Mouse (Mus musculus): ENCODE measurements around the gene Gm3045.
A peak's percentile ranks its signal among the peaks of the same experiment; 100 is the strongest.

Gm3045 gene

GRCm38 (mm10) chr13:56438211-56439075 lies 12.0 kb downstream of the Gm3045 start, which contains the start of gene Slc25a48:
Gene Slc25a48, plus strand, starts transcription at chr13:56438355.
- DNase-seq (ENCODE audit: low read depth, low spot score) = no peak

- no peak for DNase-seq (ENCODE audit: low read depth, low spot score)
These were observed 17.0 kb downstream of the Gm3045 start for GRCm38 (mm10) chr13:56443411-56443810.

DNA sequence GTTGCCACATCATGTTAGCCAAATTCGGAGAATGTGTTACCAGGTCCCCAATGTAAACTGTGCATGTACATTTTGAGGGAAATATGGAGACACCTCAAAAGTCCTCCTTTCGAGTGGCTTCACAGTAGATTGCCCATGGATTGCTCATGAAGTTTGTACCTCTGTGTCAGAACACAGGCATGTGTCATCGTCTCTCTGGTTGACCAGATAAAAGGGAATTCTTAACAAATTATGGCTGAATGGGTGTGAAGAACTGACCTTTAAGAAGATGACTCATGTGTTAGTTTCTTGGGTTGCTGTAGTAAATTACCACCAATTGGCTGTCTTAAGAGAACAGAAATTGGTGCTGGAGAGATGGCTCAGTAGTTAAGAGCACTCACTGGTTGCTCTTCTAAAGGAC lies 17.7 kb downstream of the Gm3045 start:
- DNase-seq (ENCODE audit: low read depth, low spot score) = no peak

GRCm38 (mm10) chr13:56444996-56445395 lies 18.6 kb downstream of the Gm3045 start:
- no peak for DNase-seq (ENCODE audit: low read depth, low spot score)

- DNase-seq (ENCODE audit: low read depth, low spot score) = no peak
These were observed 23.0 kb downstream of the Gm3045 start for GRCm38 (mm10) chr13:56449239-56450030.

- DNase-seq (ENCODE audit: low read depth, low spot score) = no peak
These were observed 23.6 kb downstream of the Gm3045 start for GRCm38 (mm10) chr13:56450035-56450434.

GRCm38 (mm10) chr13:56458001-56458400 lies 31.6 kb downstream of the Gm3045 start:
- DNase-seq (ENCODE audit: low read depth, low spot score) = no peak

GRCm38 (mm10) chr13:56461460-56461859 lies 35.1 kb downstream of the Gm3045 start:
- no peak for DNase-seq (ENCODE audit: low read depth, low spot score)

DNA sequence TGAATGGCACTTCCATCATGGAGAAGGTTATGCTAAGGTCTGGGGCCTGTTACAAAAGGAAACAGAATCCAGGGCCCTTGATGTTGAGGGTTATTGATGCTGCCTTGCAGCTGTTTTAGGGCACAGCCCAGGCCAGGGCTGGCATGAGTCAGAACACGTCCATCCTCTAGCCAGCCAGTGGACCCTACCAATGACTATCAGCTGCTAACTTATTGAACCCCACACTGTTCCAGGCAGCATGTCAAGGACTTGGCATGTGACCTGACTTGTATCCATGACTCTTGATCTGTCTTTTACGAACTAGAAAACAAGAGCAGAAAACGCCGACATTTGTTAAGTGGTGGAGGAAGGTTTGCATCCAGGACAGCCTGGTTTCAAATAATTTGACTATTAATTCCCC lies 36.4 kb downstream of the Gm3045 start:
- no peak for DNase-seq (ENCODE audit: low read depth, low spot score)

DNA sequence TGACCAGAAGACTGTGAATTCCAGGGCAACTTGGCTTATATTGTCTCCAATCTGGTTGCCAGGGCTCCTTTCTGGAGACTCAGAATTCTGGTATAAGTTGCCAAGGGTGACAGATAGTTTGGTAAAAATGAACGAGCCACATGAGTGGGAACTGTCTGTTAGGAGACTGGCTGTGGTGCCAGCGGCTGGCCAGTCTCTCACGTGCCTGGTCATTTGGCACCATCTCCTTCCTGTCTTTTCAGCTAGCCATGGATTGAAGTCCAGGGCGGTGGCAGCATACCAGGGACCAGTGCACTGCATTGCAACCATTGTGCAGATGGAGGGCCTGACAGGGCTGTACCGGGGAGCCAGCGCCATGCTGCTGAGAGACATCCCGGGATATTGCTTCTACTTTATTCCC lies 36.9 kb downstream of the Gm3045 start:
- no peak for DNase-seq (ENCODE audit: low read depth, low spot score)

GRCm38 (mm10) chr13:56463750-56464149 lies 37.4 kb downstream of the Gm3045 start:
- DNase-seq (ENCODE audit: low read depth, low spot score) = no peak

DNA sequence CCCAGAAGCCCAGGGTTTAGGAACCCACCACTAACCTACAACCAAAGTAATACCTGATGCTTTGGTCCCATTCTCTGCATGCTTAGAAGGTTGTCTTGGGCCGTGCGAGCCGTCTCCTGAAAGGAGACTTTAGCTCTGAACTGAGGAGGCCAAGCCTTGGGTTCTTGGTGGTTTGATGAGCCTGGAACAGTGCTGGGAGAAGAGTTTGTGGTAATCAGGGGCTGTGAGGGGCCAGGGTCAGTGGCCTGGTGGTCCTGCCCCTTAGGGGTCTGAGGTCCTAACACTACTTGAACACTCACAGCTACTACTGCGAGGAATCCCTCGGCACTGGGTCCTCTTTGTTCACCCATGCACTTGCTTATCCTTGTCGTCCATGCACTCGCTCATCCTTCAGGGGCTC lies 41.4 kb downstream of the Gm3045 start:
- DNase-seq (ENCODE audit: low read depth, low spot score) = no peak

GRCm38 (mm10) chr13:56468536-56468935 lies 42.1 kb downstream of the Gm3045 start:
- no peak for DNase-seq (ENCODE audit: low read depth, low spot score)

DNA sequence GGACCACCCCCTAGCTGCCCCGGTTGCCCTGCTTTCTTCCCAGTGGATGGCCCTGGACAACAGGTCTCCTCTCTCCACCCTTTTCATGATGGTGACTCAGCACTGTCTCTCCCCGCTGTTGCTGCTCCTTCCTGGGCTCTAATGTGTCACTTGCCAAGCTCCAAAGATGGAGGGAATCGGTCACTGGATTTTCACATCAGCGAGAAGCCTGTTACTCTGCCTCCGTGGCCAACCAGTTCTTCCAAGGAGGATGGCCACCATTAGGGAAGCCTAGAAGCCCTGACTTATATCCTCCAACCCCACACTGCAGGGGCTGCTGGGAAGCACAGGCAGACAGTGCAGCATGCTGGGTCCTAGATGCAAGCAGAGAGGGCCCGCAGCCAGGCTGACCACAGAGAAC lies 44.8 kb downstream of the Gm3045 start:
- no peak for DNase-seq (ENCODE audit: low read depth, low spot score)

DNA sequence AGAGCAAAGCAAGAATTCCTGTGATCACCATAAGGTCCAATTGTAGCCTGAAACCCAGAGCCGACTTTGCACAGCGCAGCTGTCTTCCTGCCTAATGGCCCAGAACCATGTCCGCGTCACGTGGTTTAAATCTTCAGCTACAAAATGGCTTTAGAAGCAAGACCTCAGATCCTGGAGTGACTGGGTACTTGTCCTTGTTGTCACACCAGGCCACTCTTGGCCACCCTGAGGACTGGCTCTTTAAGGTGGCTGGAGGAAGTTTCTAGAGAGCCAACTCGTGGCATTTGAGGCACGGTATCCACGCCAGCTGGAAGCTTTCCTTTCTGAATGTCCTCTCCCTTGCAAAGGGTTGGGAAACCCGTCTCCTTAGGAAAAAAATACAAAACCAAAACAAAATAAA lies 45.6 kb downstream of the Gm3045 start:
- DNase-seq (ENCODE audit: low read depth, low spot score) = no peak

GRCm38 (mm10) chr13:56472661-56473060 lies 46.3 kb downstream of the Gm3045 start:
- DNase-seq (ENCODE audit: low read depth, low spot score) = no peak

GRCm38 (mm10) chr13:56475363-56475762 lies 49.0 kb downstream of the Gm3045 start:
- DNase-seq (ENCODE audit: low read depth, low spot score) = peak; percentile 66

GRCm38 (mm10) chr13:56476790-56477189 lies 50.4 kb downstream of the Gm3045 start:
- DNase-seq (ENCODE audit: low read depth, low spot score) = peak; percentile 86

GRCm38 (mm10) chr13:56477271-56477670 lies 50.9 kb downstream of the Gm3045 start:
- no peak for DNase-seq (ENCODE audit: low read depth, low spot score)

DNA sequence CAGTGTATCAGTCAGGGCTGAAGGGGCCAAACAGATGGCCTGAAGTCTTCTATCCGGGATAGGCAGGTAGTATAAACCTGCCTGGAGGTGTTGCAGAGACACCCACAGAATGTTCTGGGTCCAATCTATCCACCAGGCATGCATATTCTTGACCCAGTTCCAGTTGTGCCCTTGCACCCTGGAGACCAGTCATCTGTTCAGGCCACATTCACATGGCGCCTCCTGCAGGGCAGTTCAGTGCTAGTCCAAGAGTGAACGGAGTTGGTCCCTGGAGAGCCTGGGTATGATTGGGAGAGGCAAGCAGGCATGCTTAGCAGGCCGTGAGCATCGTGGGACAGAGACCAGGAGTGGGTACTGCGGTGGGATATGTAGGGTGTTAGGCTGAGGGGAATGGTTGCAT lies 51.6 kb downstream of the Gm3045 start:
- DNase-seq (ENCODE audit: low read depth, low spot score) = no peak

DNA sequence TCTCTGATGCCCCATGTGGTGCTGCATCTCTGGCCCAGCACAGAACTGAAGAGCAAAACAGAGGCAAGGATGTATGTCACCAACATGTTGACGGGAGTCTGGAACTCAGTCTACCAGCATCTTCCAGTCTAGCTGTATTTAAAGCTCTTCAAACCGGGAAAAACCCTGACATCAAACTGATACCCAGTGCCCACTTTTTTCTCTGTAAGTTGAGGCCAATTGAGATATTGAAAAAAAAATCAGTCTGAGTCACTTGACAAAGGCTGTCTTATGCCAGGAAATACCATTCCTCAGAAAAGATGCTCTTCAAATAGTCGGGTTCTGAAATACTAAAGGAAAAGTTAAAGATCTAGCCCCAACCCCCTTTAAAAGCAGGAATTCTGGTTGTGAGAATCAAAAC lies 55.8 kb downstream of the Gm3045 start, which contains the start of gene Il9:
TSS of gene Il9 (minus strand) at position 101 of the 400 bp plus-strand sequence.
- DNase-seq (ENCODE audit: low read depth, low spot score) = no peak
